Mouse (Mus musculus): ENCODE results near the gene Fam32a.

The Fam32a gene

GRCm38 (mm10) chr8:72240403-72240763 is 20.9 kb downstream of the Fam32a start:
- no peak for DNase-seq (ENCODE audit: low read depth, low spot score)

GRCm38 (mm10) chr8:72240951-72241350 is 21.4 kb downstream of the Fam32a start:
- DNase-seq (ENCODE audit: low read depth, low spot score): no peak

- no peak for DNase-seq (ENCODE audit: low read depth, low spot score)
Measured at GRCm38 (mm10) chr8:72242226-72242625, 22.7 kb downstream of the Fam32a start.

GRCm38 (mm10) chr8:72244610-72245009 is 25.1 kb downstream of the Fam32a start:
- no peak for DNase-seq (ENCODE audit: low read depth, low spot score)

- peak; percentile 25 for DNase-seq (ENCODE audit: low read depth, low spot score)
Measured at GRCm38 (mm10) chr8:72257171-72257901, 37.8 kb downstream of the Fam32a start.

- no peak for DNase-seq (ENCODE audit: low read depth, low spot score)
Measured at GRCm38 (mm10) chr8:72257902-72258238, 38.3 kb downstream of the Fam32a start.

- no peak for DNase-seq (ENCODE audit: low read depth, low spot score)
Measured at GRCm38 (mm10) chr8:72259862-72260261, 40.3 kb downstream of the Fam32a start.

- DNase-seq (ENCODE audit: low read depth, low spot score): no peak
Measured at GRCm38 (mm10) chr8:72260585-72260984, 41.1 kb downstream of the Fam32a start.

GRCm38 (mm10) chr8:72261019-72261418 is 41.5 kb downstream of the Fam32a start:
- DNase-seq (ENCODE audit: low read depth, low spot score): peak; percentile 72

GRCm38 (mm10) chr8:72261431-72261830 is 41.9 kb downstream of the Fam32a start:
- DNase-seq (ENCODE audit: low read depth, low spot score): no peak

- no peak for DNase-seq (ENCODE audit: low read depth, low spot score)
Measured at GRCm38 (mm10) chr8:72261872-72262271, 42.3 kb downstream of the Fam32a start.

- DNase-seq (ENCODE audit: low read depth, low spot score): no peak
Measured at GRCm38 (mm10) chr8:72262756-72263155, 43.2 kb downstream of the Fam32a start.

- no peak for DNase-seq (ENCODE audit: low read depth, low spot score)
Measured at GRCm38 (mm10) chr8:72263451-72263850, 43.9 kb downstream of the Fam32a start.

- DNase-seq (ENCODE audit: low read depth, low spot score): no peak
Measured at GRCm38 (mm10) chr8:72265342-72265741, 45.8 kb downstream of the Fam32a start.

- no peak for DNase-seq (ENCODE audit: low read depth, low spot score)
Measured at GRCm38 (mm10) chr8:72266671-72267070, 47.1 kb downstream of the Fam32a start.

- no peak for DNase-seq (ENCODE audit: low read depth, low spot score)
Measured at GRCm38 (mm10) chr8:72267106-72267505, 47.6 kb downstream of the Fam32a start.

- no peak for DNase-seq (ENCODE audit: low read depth, low spot score)
Measured at GRCm38 (mm10) chr8:72268356-72268755, 48.8 kb downstream of the Fam32a start.

- DNase-seq (ENCODE audit: low read depth, low spot score): no peak
Measured at GRCm38 (mm10) chr8:72270606-72271005, 51.1 kb downstream of the Fam32a start.

- no peak for DNase-seq (ENCODE audit: low read depth, low spot score)
Measured at GRCm38 (mm10) chr8:72271051-72271660, 51.6 kb downstream of the Fam32a start.

- no peak for DNase-seq (ENCODE audit: low read depth, low spot score)
Measured at GRCm38 (mm10) chr8:72271691-72272090, 52.2 kb downstream of the Fam32a start.

GRCm38 (mm10) chr8:72272361-72272760 is 52.8 kb downstream of the Fam32a start:
- DNase-seq (ENCODE audit: low read depth, low spot score): peak; percentile 46

GRCm38 (mm10) chr8:72273111-72273770 is 53.7 kb downstream of the Fam32a start:
- no peak for DNase-seq (ENCODE audit: low read depth, low spot score)

GRCm38 (mm10) chr8:72273807-72274206 is 54.3 kb downstream of the Fam32a start:
- no peak for DNase-seq (ENCODE audit: low read depth, low spot score)
